Mouse (Mus musculus) neural tube, embryonic 11.5 days (tissue): ENCODE measurements around the gene Fthl17f. TPM values are rescaled to one million over a fixed set of nuclear protein-coding genes. Genes with fewer than 3 reads are reported as not detected.
"Not testable (repeated sequence)": the region's sequence is repeated elsewhere in the genome, so short reads cannot be mapped to it uniquely, and the experiment has no call there.

ENCODE experiments used
- ATAC-seq: fragments of 200-750 bp; cut with Nextera tagmentation; 2 replicates; pipeline ENCODE4 v1.8.0; 2017; ENCODE audit warnings: moderate number of reproducible peaks, mild to moderate bottlenecking, moderate TSS enrichment, moderate library complexity; ENCODE audit not compliant: insufficient read depth, low FRiP score, low TSS enrichment
- DNase-seq: peaks from one replicate; pipeline ENCODE4 v3.0.0-alpha.2; 2015; ENCODE audit warnings: low spot score
- H3K27ac ChIP-seq: fragments of 300-500 bp; sonication (generic); 2 replicates; pipeline ENCODE4 v1.5.1; 2014; ENCODE audit warnings: low read depth, mild to moderate bottlenecking, low read length
- H3K27me3 ChIP-seq: fragments of 300-500 bp; sonication (generic); 2 replicates; pipeline ENCODE4 v1.6.1; 2014; ENCODE audit warnings: mild to moderate bottlenecking, low read length, mixed read lengths; ENCODE audit not compliant: control insufficient read depth, insufficient read depth
- H3K36me3 ChIP-seq: fragments of 300-500 bp; sonication (generic); 2 replicates; pipeline ENCODE4 v1.6.1; 2014; ENCODE audit warnings: mild to moderate bottlenecking, low read length, moderate library complexity, mixed read lengths; ENCODE audit not compliant: control insufficient read depth, insufficient read depth
- H3K4me1 ChIP-seq: fragments of 300-500 bp; sonication (generic); 2 replicates; pipeline ENCODE4 v1.6.1; 2014; ENCODE audit warnings: low read length, mixed read lengths; ENCODE audit not compliant: control insufficient read depth, insufficient read depth
- H3K4me2 ChIP-seq: fragments of 300-500 bp; sonication (generic); 2 replicates; pipeline ENCODE4 v1.6.1; 2014; ENCODE audit warnings: low read depth, mild to moderate bottlenecking, moderate library complexity
- H3K4me3 ChIP-seq: fragments of 300-500 bp; sonication (generic); 2 replicates; pipeline ENCODE4 v1.5.1; 2014; ENCODE audit warnings: low read depth, low read length
- H3K9ac ChIP-seq: fragments of 300-500 bp; sonication (generic); 2 replicates; pipeline ENCODE4 v1.6.1; 2014; ENCODE audit warnings: mild to moderate bottlenecking, low read length
- H3K9me3 ChIP-seq: fragments of 300-500 bp; sonication (generic); 2 replicates; pipeline ENCODE4 v1.6.1; 2016; ENCODE audit warnings: low read length; ENCODE audit not compliant: control insufficient read depth
- WGBS: fragments of 180-500 bp; shearing (Covaris S2); extraction: QIAGEN DNeasy Blood & Tissue Kit; methylation state at CpG from one replicate; pipeline ENCODE4 v1.1.7; 2014; 5-methylcytosine and 5-hydroxymethylcytosine counted together
- polyA plus RNA-seq: library from polyadenylated mRNA; unstranded; fragments of >200 nt; fragmentation: Nextera tagmentation; extraction: Ambion mirVana; gene quantifications from 2 replicates; pipeline ENCODE4 v1.2.1, GENCODE M21; 2014

Fthl17f gene
- polyA plus RNA-seq, result not detected in 2 replicates

DNA sequence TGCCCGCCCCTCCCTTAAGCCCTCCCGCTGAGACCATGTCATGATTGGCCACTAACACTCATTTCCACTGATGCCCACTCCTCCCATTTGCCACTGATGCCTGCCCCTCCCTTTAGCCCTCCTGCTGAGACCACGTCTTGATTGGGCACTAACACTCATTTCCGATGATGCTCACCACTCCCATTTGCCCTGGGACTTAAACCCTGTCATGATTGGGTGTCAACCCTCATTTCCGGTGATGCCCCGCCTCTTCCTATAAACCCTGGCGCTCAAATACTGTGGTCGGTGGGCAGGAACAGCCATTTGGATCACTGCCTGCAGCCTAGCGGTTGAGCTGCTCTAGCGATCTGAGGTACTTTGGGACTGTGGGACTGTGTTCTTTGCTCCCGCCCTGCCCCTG lies at the start of gene Fthl17f:
Fthl17f (plus strand) TSS at position 301 of the 400 bp plus-strand sequence.
- H3K36me3 ChIP-seq, H3K4me1 ChIP-seq, H3K27ac ChIP-seq, ATAC-seq, DNase-seq, H3K27me3 ChIP-seq, H3K4me3 ChIP-seq, H3K4me2 ChIP-seq, H3K9ac ChIP-seq, H3K9me3 ChIP-seq: not testable (repeated sequence)
- WGBS, result 92% methylated on average over 11 of the region's 11 CpGs

DNA sequence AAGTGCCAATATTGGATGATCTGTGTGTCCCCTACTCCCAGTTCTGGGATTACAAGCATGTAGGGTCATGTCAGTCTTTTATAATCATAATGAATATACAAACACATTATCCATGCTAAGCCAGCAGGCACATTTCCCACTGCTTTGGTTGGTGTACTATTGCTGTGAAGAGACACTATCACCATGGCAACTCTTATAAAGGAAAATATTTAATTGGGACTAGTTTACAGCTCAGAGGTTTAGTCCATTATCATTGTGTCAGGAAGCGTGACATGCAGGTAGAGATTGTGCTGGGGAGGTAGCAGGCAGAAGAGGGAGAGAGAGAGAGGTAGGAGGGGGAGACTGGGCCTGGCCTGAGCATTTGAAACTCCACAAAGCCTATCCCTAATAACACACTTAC lies 46.7 kb upstream of the Fthl17f start:
- no peak overlapping the region for H3K4me2 ChIP-seq
- DNase-seq (no peak), ATAC-seq (no peak)
- no peaks in the 10 kb centered on the region for H3K27me3 ChIP-seq
- H3K36me3 ChIP-seq, result no peaks in the 10 kb centered on the region
- no peaks in the 10 kb centered on the region for H3K4me1 ChIP-seq
- no peak overlapping the region for H3K27ac ChIP-seq
- H3K4me3 ChIP-seq, result no peak overlapping the region
- no peak overlapping the region for H3K9ac ChIP-seq
- no peaks in the 10 kb centered on the region for H3K9me3 ChIP-seq
- WGBS, result 63% methylated on average over 1 of the region's 1 CpGs

DNA sequence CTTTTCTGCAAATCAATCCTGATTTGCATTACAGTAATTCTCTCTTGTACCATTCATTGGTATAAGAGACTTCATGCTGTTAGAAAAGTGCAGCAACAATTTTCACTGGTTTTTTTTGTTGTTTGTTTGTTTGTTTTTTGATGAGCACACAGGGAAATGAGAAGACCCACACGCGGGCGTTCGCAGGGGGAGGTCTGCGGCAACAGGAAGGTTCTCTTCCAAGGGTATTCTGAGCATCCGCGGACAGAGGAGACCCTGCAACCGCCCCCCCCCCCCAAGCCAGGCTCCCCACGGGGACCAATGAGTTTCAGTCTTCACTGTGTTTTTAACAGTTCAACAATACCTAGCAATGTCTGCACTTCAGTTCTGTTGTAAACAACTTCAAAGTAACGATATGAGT lies 43.3 kb upstream of the Fthl17f start:
- DNase-seq, result no peak
- H3K36me3 ChIP-seq, result no peaks in the 10 kb centered on the region
- H3K4me3 ChIP-seq, result no peak overlapping the region
- ATAC-seq, result no peak
- no peaks in the 10 kb centered on the region for H3K27me3 ChIP-seq
- no peak overlapping the region for H3K4me2 ChIP-seq
- no peaks in the 10 kb centered on the region for H3K9me3 ChIP-seq
- no peaks in the 10 kb centered on the region for H3K4me1 ChIP-seq
- 56% methylated on average over 10 of the region's 10 CpGs for WGBS
- H3K27ac ChIP-seq, result no peak overlapping the region
- H3K9ac ChIP-seq, result no peak overlapping the region

DNA sequence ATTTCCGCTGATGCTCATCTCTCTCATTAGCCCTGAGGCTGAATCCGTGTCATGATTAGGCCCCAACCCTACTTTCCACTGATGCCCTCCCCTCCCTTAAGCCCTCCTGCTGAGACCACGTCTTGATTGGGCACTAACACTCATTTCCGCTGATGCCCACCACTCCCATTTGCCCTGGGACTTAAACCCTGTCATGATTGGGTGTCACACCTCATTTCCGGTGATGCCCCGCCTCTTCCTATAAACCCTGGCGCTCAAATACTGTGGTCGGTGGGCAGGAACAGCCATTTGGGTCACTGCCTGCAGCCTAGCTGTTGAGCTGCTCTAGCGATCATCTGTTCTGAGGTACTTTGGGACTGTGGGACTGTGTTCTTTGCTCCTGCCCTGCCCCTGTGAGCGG lies 29.6 kb upstream of the Fthl17f start, which contains the start of gene Fthl17e:
Fthl17e (plus strand) TSS at position 301 of the 400 bp plus-strand sequence.
- H3K4me1 ChIP-seq, H3K9me3 ChIP-seq, H3K4me2 ChIP-seq, H3K27ac ChIP-seq, DNase-seq, H3K4me3 ChIP-seq, H3K36me3 ChIP-seq, H3K27me3 ChIP-seq, ATAC-seq, H3K9ac ChIP-seq: not testable (repeated sequence)
- WGBS, result no CpG with 5 or more reads among the region's 10 CpGs

DNA sequence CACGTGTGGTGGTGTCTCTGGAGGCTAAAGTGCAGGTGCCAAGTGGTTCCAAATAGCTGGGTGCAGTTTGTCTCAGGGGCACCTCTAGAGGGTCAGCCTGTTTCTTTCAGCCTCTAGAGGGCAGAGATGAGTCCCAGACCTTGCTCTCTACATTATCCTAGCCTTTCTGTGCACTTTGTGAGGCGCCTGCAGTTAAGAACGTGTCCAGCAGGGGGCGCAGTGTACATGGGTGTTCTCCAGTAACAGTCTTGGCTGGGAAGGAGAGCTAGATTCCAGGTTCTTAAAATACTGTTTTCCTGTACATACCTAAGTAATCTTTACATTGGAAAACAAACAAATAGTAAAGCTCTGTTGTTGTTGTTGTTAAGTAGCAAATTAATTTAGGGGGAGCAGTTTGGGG lies 21.2 kb upstream of the Fthl17f start:
- WGBS, result 49% methylated on average over 3 of the region's 4 CpGs
- not testable (repeated sequence) for H3K36me3 ChIP-seq, ATAC-seq, H3K9me3 ChIP-seq, H3K4me3 ChIP-seq, DNase-seq, H3K9ac ChIP-seq, H3K27me3 ChIP-seq, H3K4me1 ChIP-seq, H3K27ac ChIP-seq, H3K4me2 ChIP-seq

DNA sequence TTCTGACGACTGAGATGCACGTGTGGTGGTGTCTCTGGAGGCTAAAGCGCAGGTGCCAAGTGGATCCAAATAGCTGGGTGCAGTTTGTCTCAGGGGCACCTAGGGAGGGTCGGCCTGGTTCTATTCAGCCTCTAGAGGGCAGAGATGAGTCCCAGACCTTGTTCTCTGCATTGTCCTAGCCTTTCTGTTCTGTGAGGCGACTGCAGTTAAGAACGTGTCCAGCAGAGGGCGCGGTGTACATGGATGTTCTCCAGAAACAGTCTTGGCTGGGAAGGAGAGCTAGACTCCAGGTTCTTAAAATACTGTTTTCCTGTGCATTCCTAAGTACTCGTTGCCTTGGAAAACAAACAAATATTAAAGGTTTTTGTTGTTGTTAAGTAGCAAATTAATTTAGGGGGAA lies 1.9 kb upstream of the Fthl17f start:
- not testable (repeated sequence) for H3K4me1 ChIP-seq, H3K27ac ChIP-seq, H3K4me2 ChIP-seq, ATAC-seq, H3K36me3 ChIP-seq, H3K9me3 ChIP-seq, DNase-seq, H3K9ac ChIP-seq, H3K4me3 ChIP-seq, H3K27me3 ChIP-seq
- WGBS, result 25% methylated on average over 4 of the region's 9 CpGs

DNA sequence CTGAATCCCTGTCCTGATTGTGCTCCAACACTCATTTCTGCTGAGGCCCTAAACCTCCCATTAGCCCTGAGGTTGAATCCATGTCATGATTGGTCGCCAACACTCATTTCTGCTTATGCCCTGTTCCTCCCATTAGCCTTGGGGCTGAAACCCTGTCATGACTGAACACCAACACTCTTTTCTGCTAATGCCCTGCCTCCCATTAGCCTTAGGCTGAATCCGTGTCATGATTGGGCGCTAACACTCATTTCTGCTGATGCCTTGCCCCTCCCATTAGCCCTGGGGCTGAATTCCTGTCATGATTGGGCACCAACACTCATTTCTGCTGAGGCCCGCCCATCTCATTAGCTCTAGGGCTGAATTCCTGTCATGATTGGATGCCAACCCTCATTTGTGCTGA lies 714 bp upstream of the Fthl17f start:
- ATAC-seq (no peak), DNase-seq (no peak)
- H3K36me3 ChIP-seq, result no peaks in the 10 kb centered on the region
- no peaks in the 10 kb centered on the region for H3K9me3 ChIP-seq
- no peak overlapping the region for H3K9ac ChIP-seq
- WGBS, result 97% methylated on average over 4 of the region's 4 CpGs
- no peaks in the 10 kb centered on the region for H3K4me1 ChIP-seq
- H3K4me2 ChIP-seq, result no peak overlapping the region
- H3K27me3 ChIP-seq, result no peaks in the 10 kb centered on the region
- no peak overlapping the region for H3K4me3 ChIP-seq
- H3K27ac ChIP-seq, result no peak overlapping the region

DNA sequence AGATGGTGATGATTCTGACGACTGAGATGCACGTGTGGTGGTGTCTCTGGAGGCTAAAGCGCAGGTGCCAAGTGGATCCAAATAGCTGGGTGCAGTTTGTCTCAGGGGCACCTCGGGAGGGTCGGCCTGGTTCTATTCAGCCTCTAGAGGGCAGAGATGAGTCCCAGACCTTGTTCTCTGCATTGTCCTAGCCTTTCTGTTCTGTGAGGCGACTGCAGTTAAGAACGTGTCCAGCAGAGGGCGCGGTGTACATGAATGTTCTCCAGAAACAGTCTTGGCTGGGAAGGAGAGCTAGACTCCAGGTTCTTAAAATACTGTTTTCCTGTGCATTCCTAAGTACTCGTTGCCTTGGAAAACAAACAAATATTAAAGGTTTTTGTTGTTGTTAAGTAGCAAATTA lies 14.9 kb downstream of the Fthl17f start:
- not testable (repeated sequence) for H3K4me1 ChIP-seq, H3K27me3 ChIP-seq, H3K27ac ChIP-seq, ATAC-seq, H3K4me3 ChIP-seq, H3K4me2 ChIP-seq, H3K9me3 ChIP-seq, H3K9ac ChIP-seq, DNase-seq, H3K36me3 ChIP-seq
- WGBS, result 14% methylated on average over 7 of the region's 10 CpGs

DNA sequence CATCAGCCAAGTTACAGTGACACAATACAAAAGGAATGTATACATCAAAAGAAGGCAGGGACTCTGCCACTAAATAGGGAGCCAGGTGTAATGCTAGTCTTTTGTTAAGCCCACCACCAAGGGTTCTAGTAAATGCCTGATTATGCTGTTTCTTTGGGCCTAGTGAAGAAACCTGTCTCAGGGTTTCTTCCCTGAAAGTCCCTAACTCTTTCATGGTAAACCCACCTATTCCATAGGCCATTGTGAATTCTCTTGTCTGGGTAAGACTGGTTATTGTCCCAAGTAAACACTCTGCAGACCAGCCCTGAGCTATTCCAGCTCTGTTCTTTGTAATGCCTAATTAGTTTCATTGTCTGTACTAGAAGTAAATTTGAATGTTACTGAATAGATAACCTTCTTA lies 32.3 kb downstream of the Fthl17f start:
- not testable (repeated sequence) for H3K9me3 ChIP-seq, H3K4me1 ChIP-seq, DNase-seq, H3K4me2 ChIP-seq, H3K27me3 ChIP-seq, H3K36me3 ChIP-seq, H3K27ac ChIP-seq, ATAC-seq, H3K4me3 ChIP-seq, H3K9ac ChIP-seq
